Mouse (Mus musculus) ovary, postnatal 10 days (tissue): ENCODE data around the gene Lrp2.

Source experiments
- DNase-seq: peaks from one replicate; pipeline ENCODE4 v3.0.0; 2022; ENCODE audit warnings: low spot score

Gene Lrp2

GRCm38 (mm10) chr2:69401891-69402290 is 184.0 kb downstream of the Lrp2 start:
- DNase-seq, result no peak

- no peak for DNase-seq
Observed at GRCm38 (mm10) chr2:69400866-69401604, 184.8 kb downstream of the Lrp2 start.

- DNase-seq, result no peak
Observed at GRCm38 (mm10) chr2:69396760-69397435, 189.0 kb downstream of the Lrp2 start.

- DNase-seq, result no peak
Observed at GRCm38 (mm10) chr2:69395597-69396248, 190.1 kb downstream of the Lrp2 start.

- no peak for DNase-seq
Observed at GRCm38 (mm10) chr2:69393947-69394346, 191.9 kb downstream of the Lrp2 start.

GRCm38 (mm10) chr2:69386118-69386871 is 199.6 kb downstream of the Lrp2 start:
- DNase-seq, result no peak

GRCm38 (mm10) chr2:69382838-69383237 is 203.0 kb downstream of the Lrp2 start:
- no peak for DNase-seq

GRCm38 (mm10) chr2:69381740-69382139 is 204.1 kb downstream of the Lrp2 start:
- DNase-seq, result no peak

- DNase-seq, result no peak
Observed at GRCm38 (mm10) chr2:69380281-69380680, 205.6 kb downstream of the Lrp2 start, which contains the start of gene Dhrs9. Gene Dhrs9, plus strand, starts transcription at chr2:69380445.

GRCm38 (mm10) chr2:69379801-69380200 is 206.1 kb downstream of the Lrp2 start:
- no peak for DNase-seq

- DNase-seq, result no peak
Observed at GRCm38 (mm10) chr2:69376780-69377179, 209.1 kb downstream of the Lrp2 start.
